Mouse (Mus musculus): ENCODE results near the gene Ubqln3.

Ubqln3 gene

DNA sequence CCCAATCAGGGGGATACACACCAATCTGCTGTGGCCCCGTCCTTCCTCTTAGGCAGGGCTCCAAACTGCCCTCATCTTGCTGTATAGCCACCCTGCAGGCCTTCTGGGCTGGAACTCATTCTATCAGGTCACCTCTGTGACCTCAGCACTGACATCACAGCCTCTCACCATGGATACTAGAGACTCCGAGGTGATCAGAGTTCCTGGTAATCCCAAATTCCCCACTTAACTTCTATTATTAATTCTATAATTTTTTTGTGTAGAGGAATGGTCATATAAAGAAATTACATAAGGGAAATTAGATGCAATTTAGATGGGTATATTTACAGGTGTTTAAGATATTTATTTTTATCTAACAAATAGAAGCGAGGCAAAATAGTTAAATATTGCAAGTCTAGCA is at the start of gene Ubqln3:
Gene Ubqln3 (minus strand): TSS at position 101 of the 400 bp plus-strand sequence.
- DNase-seq = no peak

GRCm38 (mm10) chr7:104191275-104191674 is 48.2 kb upstream of the Ubqln3 start:
- no peak for DNase-seq

DNA sequence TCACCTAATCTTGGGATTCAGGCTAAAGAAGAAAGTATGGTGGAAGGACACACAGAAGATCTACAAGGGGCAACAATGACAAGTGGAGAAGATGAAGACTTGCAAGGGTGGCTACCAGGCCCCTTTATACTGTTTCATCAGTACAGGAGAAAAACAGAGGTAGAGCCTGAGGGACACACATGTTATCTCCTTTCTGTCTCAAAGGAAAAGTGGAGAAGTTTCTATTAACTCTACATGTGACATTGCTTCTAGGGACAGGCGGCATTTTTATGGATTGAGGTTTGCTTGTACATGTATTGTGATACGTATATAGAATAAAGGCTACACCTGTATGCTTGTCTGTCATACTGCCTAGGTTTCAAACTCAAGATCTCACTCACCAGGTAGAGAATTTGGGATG is 40.2 kb upstream of the Ubqln3 start, which contains the start of gene Olfr648:
Gene Olfr648 (minus strand): TSS at position 101 of the 400 bp plus-strand sequence.
- no peak for DNase-seq

- no peak for DNase-seq
Measured at GRCm38 (mm10) chr7:104179074-104179473, 36.0 kb upstream of the Ubqln3 start.

- no peak for DNase-seq
Measured at GRCm38 (mm10) chr7:104178422-104179054, 35.5 kb upstream of the Ubqln3 start.

DNA sequence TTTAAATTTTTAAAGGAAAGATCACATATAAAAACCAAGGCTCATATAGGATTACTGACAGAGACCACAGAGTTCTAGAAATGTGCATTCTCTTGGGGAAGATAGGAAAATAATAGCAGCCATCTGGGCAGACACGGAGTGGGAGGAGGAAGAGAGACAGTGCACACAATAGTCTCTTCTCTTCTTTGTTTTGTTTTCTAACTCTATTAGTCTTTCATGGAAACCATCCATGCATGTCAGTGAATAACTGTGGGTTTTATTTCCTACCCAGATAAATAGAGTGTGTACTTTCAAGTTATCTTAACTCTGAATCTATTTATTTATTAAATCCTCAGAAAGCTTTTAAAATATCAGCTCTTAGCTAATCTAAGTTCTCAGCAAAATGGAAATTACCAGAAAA is 32.0 kb upstream of the Ubqln3 start:
- DNase-seq = no peak

GRCm38 (mm10) chr7:104169634-104170204 is 26.6 kb upstream of the Ubqln3 start:
- no peak for DNase-seq

- DNase-seq = no peak
Measured at GRCm38 (mm10) chr7:104167105-104167504, 24.0 kb upstream of the Ubqln3 start.

GRCm38 (mm10) chr7:104150456-104150855 is 7.4 kb upstream of the Ubqln3 start, which contains the start of gene Ubqlnl:
Gene Ubqlnl, minus strand, starts transcription at chr7:104150556.
- no peak for DNase-seq

- DNase-seq = no peak
Measured at GRCm38 (mm10) chr7:104137305-104137704, 5.8 kb downstream of the Ubqln3 start, which contains the start of gene Olfr643. Gene Olfr643, minus strand, starts transcription at chr7:104137405.

GRCm38 (mm10) chr7:104129726-104130125 is 13.4 kb downstream of the Ubqln3 start, which contains the start of gene Ubqln5:
Gene Ubqln5, minus strand, starts transcription at chr7:104129826.
- DNase-seq = no peak

- no peak for DNase-seq
Measured at GRCm38 (mm10) chr7:104104757-104104972, 38.4 kb downstream of the Ubqln3 start, which contains the start of gene Olfr646. Gene Olfr646, plus strand, starts transcription at chr7:104104873.

GRCm38 (mm10) chr7:104103913-104104756 is 38.9 kb downstream of the Ubqln3 start:
- DNase-seq = no peak
